In genomic region chr4:123613309-123613947, GRCm38 (mm10) we compare ENCODE assay signal across 12 mouse cellular contexts.
A peak's percentile ranks its signal among the peaks of the same experiment; 100 is the strongest.
DNase-seq lines count a peak whose midpoint lies in the region; ATAC-seq lines count a peak whose summit lies in the region.
"Had no signal": no experiment of that assay in that cellular context is flagged by ENCODE, and none has a peak within 500 bp of the region (broad histone marks: within the 10 kb centered on the region; RNA-seq: fewer than 3 reads in every experiment).

No protein-coding gene starts in this region.

- H3K9ac ChIP-seq in embryonic facial prominence, embryonic 15.5 days: no peak overlapping the region
- H3K9ac ChIP-seq: embryonic facial prominence, embryonic 13.5 days had no signal

- H3K9me3 ChIP-seq in embryonic facial prominence, embryonic 15.5 days (replicated peaks): no peaks in the 10 kb centered on the region
- H3K9me3 ChIP-seq: embryonic facial prominence, embryonic 13.5 days had no signal

- no peak overlapping the region for H3K4me2 ChIP-seq in embryonic facial prominence, embryonic 15.5 days (replicated peaks)
- H3K4me2 ChIP-seq: embryonic facial prominence, embryonic 13.5 days had no signal

- no peak overlapping the region for H3K27ac ChIP-seq in embryonic facial prominence, embryonic 15.5 days (replicated peaks)
- H3K27ac ChIP-seq: embryonic facial prominence, embryonic 13.5 days; heart, adult 2 months had no signal

- 73% methylated on average over 7 of the region's 7 CpGs for WGBS in embryonic facial prominence, embryonic 15.5 days
- 25% methylated on average over 7 of the region's 7 CpGs for WGBS in large intestine, adult 2 months

- peak; percentile 63; the same call in 1 of the 2 replicates for ATAC-seq in embryonic facial prominence, embryonic 15.5 days (ENCODE audit: insufficient number of reproducible peaks, low FRiP score, low TSS enrichment, low read depth)
- ATAC-seq in megakaryocyte-erythroid progenitor cell, adult 5-6 weeks (replicated peaks; ENCODE audit: low FRiP score, low TSS enrichment, poor library complexity, severe bottlenecking): no peak
- ATAC-seq: midbrain, embryonic 16.5 days had no signal

- peak; percentile 32 for DNase-seq in MN1 (ENCODE audit: low spot score)
- peak; percentile 93 for DNase-seq in large intestine, adult 2 months (ENCODE audit: low read depth, low spot score)
- peak; percentile 48 for DNase-seq in lung, postnatal 25 days (ENCODE audit: low spot score)
- no peak for DNase-seq in urinary bladder, postnatal 36 days (ENCODE audit: low spot score in 2 of 2)
- DNase-seq in right cerebral cortex, postnatal 10 days (ENCODE audit: low spot score in 2 of 2): no peak
- DNase-seq: heart, adult 2 months; right cerebral cortex, adult 18-20 months; thymus, adult 2 months had no signal

- H3K27me3 ChIP-seq in embryonic facial prominence, embryonic 15.5 days: no peaks in the 10 kb centered on the region
- H3K27me3 ChIP-seq: embryonic facial prominence, embryonic 13.5 days had no signal

- no peak overlapping the region for H3K4me3 ChIP-seq in embryonic facial prominence, embryonic 15.5 days (replicated peaks)
- H3K4me3 ChIP-seq: embryonic facial prominence, embryonic 13.5 days; heart, adult 2 months had no signal

- H3K4me1 ChIP-seq in embryonic facial prominence, embryonic 15.5 days: peaks cover 14% of the 10 kb centered on the region; the same call in 1 of the 2 replicates

- no peaks in the 10 kb centered on the region for H3K36me3 ChIP-seq in embryonic facial prominence, embryonic 15.5 days

Comparison
In these comparisons a context has a peak if more than half of its experiments do, and no peak if none do; other contexts are left out.
1. DNase-seq: peak in MN1 (single experiment), large intestine, adult 2 months (single experiment) and lung, postnatal 25 days (single experiment); none in urinary bladder, postnatal 36 days (0 of 2) and right cerebral cortex, postnatal 10 days (0 of 2).